Mouse (Mus musculus): Measurements from ENCODE around the gene Arg1. TPM values are rescaled to one million over a fixed set of nuclear protein-coding genes. Genes with fewer than 3 reads are reported as not detected.

Arg1 gene
- polyA plus RNA-seq, 1 experiment: 5.8 TPM

GRCm38 (mm10) chr10:24959043-24959916, 32.0 kb upstream of the Arg1 start:
- 69% methylated on average over 15 of the region's 15 CpGs for WGBS
- H3K4me1 ChIP-seq (ENCODE audit: control insufficient read depth, insufficient read depth, low read length): no peaks in the 10 kb centered on the region
- H3K4me3 ChIP-seq (replicated peaks; ENCODE audit: control insufficient read depth, low read depth, low read length): no peak overlapping the region
- no peak overlapping the region for H3K27ac ChIP-seq (ENCODE audit: control insufficient read depth, insufficient read depth, low read depth, low read length, poor library complexity)
- no peak for TF ChIP-seq POLR2A (IDR thresholded peaks at IDR 0.05; ENCODE audit: borderline replicate concordance, control insufficient read depth, low read depth, low read length)
- no peak for TF ChIP-seq CTCF (IDR thresholded peaks at IDR 0.05; ENCODE audit: control insufficient read depth, insufficient read depth, low read length)

DNA sequence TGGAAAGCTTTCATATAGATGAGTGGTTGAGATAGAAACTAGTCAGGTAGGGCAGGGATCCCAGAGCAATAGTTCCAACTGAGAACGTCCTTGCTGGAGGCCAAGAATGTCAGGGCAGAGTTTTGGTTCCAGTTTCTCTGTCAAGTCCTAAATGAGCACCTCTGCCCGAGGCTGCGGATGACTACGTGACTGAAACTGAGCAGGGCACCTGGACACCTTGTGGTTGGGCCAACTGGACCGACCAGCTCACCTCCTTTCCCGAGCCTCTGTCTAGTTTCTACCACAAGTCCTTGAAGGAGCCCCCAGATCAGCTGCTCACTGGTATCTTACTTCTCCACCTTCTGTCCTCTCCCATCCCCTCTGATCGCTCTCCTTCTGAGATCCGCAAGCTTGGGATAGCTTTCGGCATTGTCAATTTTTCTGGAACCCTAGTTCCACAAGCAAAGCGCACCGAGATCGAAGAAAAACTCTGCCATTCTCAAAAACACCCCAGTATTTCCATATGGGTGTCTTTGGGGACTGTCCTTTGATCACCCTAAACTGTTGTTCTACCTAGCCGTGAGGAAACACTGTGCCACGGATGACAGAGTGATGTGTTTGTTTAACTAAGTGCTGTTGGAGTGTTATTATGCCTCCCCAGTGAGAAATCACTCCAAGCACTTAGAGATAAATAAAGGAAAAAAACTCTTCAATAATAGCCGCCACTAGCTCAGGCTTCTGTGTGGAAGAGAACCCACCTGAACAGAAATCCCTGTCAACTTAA, 31.2 kb upstream of the Arg1 start:
- 83% methylated on average over 15 of the region's 15 CpGs for WGBS
- H3K4me1 ChIP-seq (ENCODE audit: control insufficient read depth, insufficient read depth, low read length): no peaks in the 10 kb centered on the region
- H3K4me3 ChIP-seq (replicated peaks; ENCODE audit: control insufficient read depth, low read depth, low read length): no peak overlapping the region
- no peak overlapping the region for H3K27ac ChIP-seq (ENCODE audit: control insufficient read depth, insufficient read depth, low read depth, low read length, poor library complexity)
- no peak for TF ChIP-seq POLR2A (IDR thresholded peaks at IDR 0.05; ENCODE audit: borderline replicate concordance, control insufficient read depth, low read depth, low read length)
- TF ChIP-seq CTCF (IDR thresholded peaks at IDR 0.05; ENCODE audit: control insufficient read depth, insufficient read depth, low read length): no peak

- no peaks in the 10 kb centered on the region for H3K4me1 ChIP-seq (ENCODE audit: control insufficient read depth, insufficient read depth, low read length)
- no peak overlapping the region for H3K27ac ChIP-seq (ENCODE audit: control insufficient read depth, insufficient read depth, low read depth, low read length, poor library complexity)
- H3K4me3 ChIP-seq (replicated peaks; ENCODE audit: control insufficient read depth, low read depth, low read length): no peak overlapping the region
- no peak for TF ChIP-seq POLR2A (IDR thresholded peaks at IDR 0.05; ENCODE audit: borderline replicate concordance, control insufficient read depth, low read depth, low read length)
- TF ChIP-seq CTCF (IDR thresholded peaks at IDR 0.05; ENCODE audit: control insufficient read depth, insufficient read depth, low read length): no peak
- WGBS: 73% methylated on average over 6 of the region's 6 CpGs
Measured at GRCm38 (mm10) chr10:24953876-24954275, 26.6 kb upstream of the Arg1 start.

DNA sequence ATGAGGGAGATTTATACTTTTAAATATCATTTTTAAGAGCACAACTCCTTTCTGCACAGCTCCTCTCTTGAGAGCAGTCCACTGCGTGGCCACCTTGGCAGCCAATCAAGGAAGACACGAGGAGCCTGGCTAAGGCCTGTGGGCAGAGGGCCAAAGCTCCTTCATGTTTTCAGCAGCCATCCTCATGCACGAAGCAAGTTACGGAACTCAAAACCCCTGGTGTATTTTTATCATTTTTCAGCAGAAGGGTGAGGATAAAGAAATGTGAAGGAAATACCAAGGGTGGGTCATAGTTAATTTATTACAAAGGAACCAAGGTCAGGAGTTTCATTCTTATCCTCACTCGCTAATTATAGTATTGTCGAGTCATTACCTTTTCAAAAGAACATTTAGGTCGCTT, 25.3 kb upstream of the Arg1 start:
- Histone ChIP-seq H3K27ac (ENCODE audit: control insufficient read depth, insufficient read depth, low read depth, low read length, poor library complexity) (no peak overlapping the region), H3K4me3 (replicated peaks; ENCODE audit: control insufficient read depth, low read depth, low read length) (no peak overlapping the region), H3K4me1 (ENCODE audit: control insufficient read depth, insufficient read depth, low read length) (no peaks in the 10 kb centered on the region)
- TF ChIP-seq CTCF (IDR thresholded peaks at IDR 0.05; ENCODE audit: control insufficient read depth, insufficient read depth, low read length) (no peak), POLR2A (IDR thresholded peaks at IDR 0.05; ENCODE audit: borderline replicate concordance, control insufficient read depth, low read depth, low read length) (no peak)
- 45% methylated on average over 7 of the region's 7 CpGs for WGBS

GRCm38 (mm10) chr10:24951575-24951974, 24.3 kb upstream of the Arg1 start:
- WGBS: 88% methylated on average over 8 of the region's 8 CpGs
- Histone ChIP-seq H3K4me1 (ENCODE audit: control insufficient read depth, insufficient read depth, low read length) (no peaks in the 10 kb centered on the region), H3K4me3 (replicated peaks; ENCODE audit: control insufficient read depth, low read depth, low read length) (no peak overlapping the region), H3K27ac (ENCODE audit: control insufficient read depth, insufficient read depth, low read depth, low read length, poor library complexity) (no peak overlapping the region)
- TF ChIP-seq CTCF (IDR thresholded peaks at IDR 0.05; ENCODE audit: control insufficient read depth, insufficient read depth, low read length) (no peak), POLR2A (IDR thresholded peaks at IDR 0.05; ENCODE audit: borderline replicate concordance, control insufficient read depth, low read depth, low read length) (no peak)

DNA sequence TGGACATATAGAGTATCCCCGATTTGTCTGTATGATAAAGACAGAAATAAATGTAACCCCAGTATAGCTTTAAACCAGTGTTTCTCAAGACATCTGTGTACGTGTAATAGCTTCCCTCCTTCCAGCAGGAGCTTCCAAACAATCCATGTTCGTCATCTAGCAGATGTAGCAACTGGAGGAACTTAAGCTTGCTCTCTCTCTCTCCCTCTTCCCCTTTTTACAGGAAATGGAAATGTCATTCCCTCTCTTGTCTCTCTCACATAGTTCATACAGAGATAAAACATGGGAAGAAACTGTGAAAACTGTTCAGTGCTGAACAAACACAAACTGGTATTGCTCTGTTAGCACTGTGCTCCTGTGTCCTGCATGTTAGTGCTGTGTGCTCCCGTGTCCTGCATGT, 22.9 kb upstream of the Arg1 start:
- 57% methylated on average over 4 of the region's 4 CpGs for WGBS
- no peak for TF ChIP-seq CTCF (IDR thresholded peaks at IDR 0.05; ENCODE audit: control insufficient read depth, insufficient read depth, low read length)
- Histone ChIP-seq H3K4me1 (ENCODE audit: control insufficient read depth, insufficient read depth, low read length) (no peaks in the 10 kb centered on the region), H3K4me3 (replicated peaks; ENCODE audit: control insufficient read depth, low read depth, low read length) (no peak overlapping the region), H3K27ac (ENCODE audit: control insufficient read depth, insufficient read depth, low read depth, low read length, poor library complexity) (no peak overlapping the region)

DNA sequence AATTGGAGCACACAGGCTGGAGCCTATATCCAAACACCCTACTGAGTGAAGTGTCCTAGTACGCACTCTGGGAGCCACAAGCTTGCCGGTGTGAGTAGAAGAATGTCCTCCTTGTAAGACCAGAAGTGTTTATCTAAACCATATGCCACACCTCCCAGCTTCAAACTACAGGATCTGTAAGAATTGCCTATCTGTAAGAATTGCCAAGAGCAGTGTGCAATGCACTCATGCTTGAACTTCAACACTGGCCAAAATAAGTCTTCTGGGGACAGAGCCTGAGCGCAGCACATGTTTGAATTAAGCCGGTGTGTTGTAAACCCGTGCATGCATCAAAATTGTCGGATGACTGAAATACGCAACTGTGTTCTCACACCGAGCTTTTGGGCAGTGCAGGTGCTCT, 21.0 kb upstream of the Arg1 start:
- Histone ChIP-seq H3K4me3 (replicated peaks; ENCODE audit: control insufficient read depth, low read depth, low read length) (no peak overlapping the region), H3K27ac (ENCODE audit: control insufficient read depth, insufficient read depth, low read depth, low read length, poor library complexity) (no peak overlapping the region), H3K4me1 (ENCODE audit: control insufficient read depth, insufficient read depth, low read length) (no peaks in the 10 kb centered on the region)
- TF ChIP-seq CTCF (IDR thresholded peaks at IDR 0.05; ENCODE audit: control insufficient read depth, insufficient read depth, low read length) (no peak), POLR2A (IDR thresholded peaks at IDR 0.05; ENCODE audit: borderline replicate concordance, control insufficient read depth, low read depth, low read length) (no peak)
- WGBS: 86% methylated on average over 8 of the region's 8 CpGs

DNA sequence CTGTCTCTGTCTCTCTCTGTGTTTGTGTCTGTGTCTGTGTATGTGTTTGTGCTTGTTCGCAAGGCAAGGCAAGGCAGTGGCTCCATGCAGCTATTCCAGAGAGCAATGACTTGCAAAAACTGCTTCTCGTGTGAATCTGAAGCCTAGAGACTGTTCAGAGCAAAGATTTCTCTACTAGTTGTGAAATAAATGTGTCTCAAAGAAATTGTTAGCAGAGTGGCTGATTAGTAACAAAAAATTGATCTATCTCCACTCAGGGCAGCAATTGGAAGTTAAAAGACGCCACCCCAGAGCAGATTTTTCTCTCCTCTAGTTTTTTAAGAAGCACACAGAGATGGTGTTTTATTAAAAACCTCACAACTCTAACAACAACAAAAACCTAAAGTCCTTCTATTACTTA, 20.6 kb upstream of the Arg1 start:
- Histone ChIP-seq H3K27ac (ENCODE audit: control insufficient read depth, insufficient read depth, low read depth, low read length, poor library complexity) (no peak overlapping the region), H3K4me3 (replicated peaks; ENCODE audit: control insufficient read depth, low read depth, low read length) (no peak overlapping the region), H3K4me1 (ENCODE audit: control insufficient read depth, insufficient read depth, low read length) (no peaks in the 10 kb centered on the region)
- 56% methylated on average over 3 of the region's 3 CpGs for WGBS
- TF ChIP-seq CTCF (IDR thresholded peaks at IDR 0.05; ENCODE audit: control insufficient read depth, insufficient read depth, low read length): no peak
- no peak for TF ChIP-seq POLR2A (IDR thresholded peaks at IDR 0.05; ENCODE audit: borderline replicate concordance, control insufficient read depth, low read depth, low read length)
